10 mouse cellular contexts compared by ENCODE assay signal in the genomic region with DNA sequence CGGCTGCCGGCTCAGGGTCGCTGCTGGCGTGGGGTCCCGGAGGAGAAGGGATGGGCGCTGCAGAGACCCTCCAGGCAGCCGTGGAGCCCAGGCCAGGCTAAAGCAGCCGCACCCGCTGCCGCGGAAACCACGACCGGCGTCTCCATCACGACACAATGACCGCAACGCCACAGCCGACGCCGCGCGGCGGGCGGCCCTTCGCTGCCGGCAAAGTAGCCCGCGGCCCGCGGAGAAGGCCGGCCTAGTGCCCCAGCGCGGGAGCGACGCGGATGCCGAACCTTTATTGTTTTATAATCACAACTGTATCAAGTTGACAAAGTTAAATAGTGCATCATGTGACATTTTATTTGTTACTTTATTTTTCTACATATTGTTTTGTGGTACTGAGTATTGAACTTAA. TPM values are rescaled to one million over a fixed set of nuclear protein-coding genes. Genes with fewer than 3 reads are reported as not detected.
DNase-seq lines count a peak whose midpoint lies in the region; ATAC-seq and TF ChIP-seq lines count a peak whose summit lies in the region.
"Not testable (repeated sequence)": the region's sequence is repeated elsewhere in the genome, so short reads cannot be mapped to it uniquely, and the experiment has no call there.
"Had no signal": no experiment of that assay in that cellular context is flagged by ENCODE, and none has a peak within 500 bp of the region (broad histone marks: within the 10 kb centered on the region; RNA-seq: fewer than 3 reads in every experiment).

No protein-coding gene starts in this region.

- WGBS in embryonic facial prominence, embryonic 12.5 days: 1% methylated on average over 30 of the region's 37 CpGs
- 1% methylated on average over 30 of the region's 37 CpGs for WGBS in hindbrain, embryonic 13.5 days
- WGBS in liver, embryonic 16.5 days (ENCODE audit: insufficient replicate concordance): 4% methylated on average over 30 of the region's 37 CpGs
- WGBS in midbrain, postnatal 0 days: 3% methylated on average over 24 of the region's 37 CpGs
- WGBS in stomach, embryonic 14.5 days: 4% methylated on average over 30 of the region's 37 CpGs

- H3K4me1 ChIP-seq in embryonic facial prominence, embryonic 12.5 days; hindbrain, embryonic 13.5 days (replicated peaks); liver, embryonic 16.5 days (ENCODE audit: control insufficient read depth, low read depth, low read length); midbrain, postnatal 0 days (ENCODE audit: insufficient read depth, low read length); stomach, embryonic 14.5 days (ENCODE audit: control insufficient read depth, insufficient read depth, low read length): not testable (repeated sequence)

- H3K9me3 ChIP-seq in embryonic facial prominence, embryonic 12.5 days; hindbrain, embryonic 13.5 days; liver, embryonic 16.5 days (replicated peaks; ENCODE audit: control insufficient read depth, low read length); midbrain, postnatal 0 days (ENCODE audit: low read length); stomach, embryonic 14.5 days (ENCODE audit: control insufficient read depth, low read depth, low read length): not testable (repeated sequence)

- H3K9ac ChIP-seq in embryonic facial prominence, embryonic 12.5 days: peak overlapping the region; percentile 42; the same call in 1 of the 2 replicates
- H3K9ac ChIP-seq in hindbrain, embryonic 13.5 days: peak overlapping the region; percentile 61; the same call in 1 of the 2 replicates
- not testable (repeated sequence) for H3K9ac ChIP-seq in liver, embryonic 16.5 days (ENCODE audit: low read depth, low read length); midbrain, postnatal 0 days (replicated peaks; ENCODE audit: low read length, poor library complexity, severe bottlenecking); stomach, embryonic 14.5 days (replicated peaks; ENCODE audit: low read depth, low read length)

- peak; percentile 24 for DNase-seq in Muller cell, postnatal 12 days (ENCODE audit: inconsistent ontology term)
- DNase-seq in gastrocnemius, adult 2 months; midbrain, postnatal 0 days (ENCODE audit: low spot score): not testable (repeated sequence)
- DNase-seq in kidney, postnatal 10 days: peak; percentile 26

- intact Hi-C loops in gastrocnemius, adult 2 months (cut with DNase I): not testable (repeated sequence)

- not testable (repeated sequence) for ATAC-seq in embryonic facial prominence, embryonic 12.5 days (ENCODE audit: insufficient number of reproducible peaks, insufficient read depth, low FRiP score, low TSS enrichment); hindbrain, embryonic 13.5 days (ENCODE audit: low FRiP score); liver, embryonic 16.5 days (ENCODE audit: low read depth); midbrain, postnatal 0 days (ENCODE audit: low FRiP score); stomach, embryonic 14.5 days (ENCODE audit: insufficient number of reproducible peaks, insufficient read depth, low FRiP score, low read depth)

- H3K27me3 ChIP-seq in embryonic facial prominence, embryonic 12.5 days: peaks cover 31% of the 10 kb centered on the region
- peaks cover 33% of the 10 kb centered on the region for H3K27me3 ChIP-seq in hindbrain, embryonic 13.5 days
- peaks cover 33% of the 10 kb centered on the region for H3K27me3 ChIP-seq in liver, embryonic 16.5 days (ENCODE audit: control insufficient read depth, insufficient read depth, low read depth, low read length)
- H3K27me3 ChIP-seq in midbrain, postnatal 0 days (ENCODE audit: insufficient read depth, low read length); stomach, embryonic 14.5 days (ENCODE audit: control insufficient read depth, insufficient read depth, low read length): not testable (repeated sequence)

- not testable (repeated sequence) for H3K27ac ChIP-seq in embryonic facial prominence, embryonic 12.5 days; gastrocnemius, adult 2 months; hindbrain, embryonic 13.5 days; liver, embryonic 16.5 days (ENCODE audit: low read length); midbrain, postnatal 0 days (ENCODE audit: low read depth, low read length); stomach, embryonic 14.5 days (ENCODE audit: low read length)

- not testable (repeated sequence) for H3K36me3 ChIP-seq in embryonic facial prominence, embryonic 12.5 days; hindbrain, embryonic 13.5 days; liver, embryonic 16.5 days (ENCODE audit: control insufficient read depth, insufficient read depth); midbrain, postnatal 0 days (ENCODE audit: insufficient read depth, low read length); stomach, embryonic 14.5 days (ENCODE audit: control insufficient read depth, insufficient read depth, low read length)

- peak overlapping the region; percentile 54 for H3K4me2 ChIP-seq in embryonic facial prominence, embryonic 12.5 days (replicated peaks)
- H3K4me2 ChIP-seq in hindbrain, embryonic 13.5 days: peak overlapping the region; percentile 56
- peak overlapping the region; percentile 42 for H3K4me2 ChIP-seq in liver, embryonic 16.5 days (ENCODE audit: low read depth, low read length)
- peak overlapping the region; percentile 48 for H3K4me2 ChIP-seq in midbrain, postnatal 0 days (ENCODE audit: low read depth, low read length, poor library complexity, severe bottlenecking)
- H3K4me2 ChIP-seq in stomach, embryonic 14.5 days (replicated peaks; ENCODE audit: low read depth, low read length): peak overlapping the region; percentile 38

- H3K4me3 ChIP-seq in embryonic facial prominence, embryonic 12.5 days: peak overlapping the region; percentile 27
- H3K4me3 ChIP-seq in gastrocnemius, adult 2 months: peak overlapping the region; percentile 30
- peak overlapping the region; percentile 35 for H3K4me3 ChIP-seq in hindbrain, embryonic 13.5 days
- H3K4me3 ChIP-seq in liver, embryonic 16.5 days (ENCODE audit: low read depth, low read length): peak overlapping the region; percentile 17
- peak overlapping the region; percentile 31 for H3K4me3 ChIP-seq in midbrain, postnatal 0 days (ENCODE audit: low read depth, low read length)
- peak overlapping the region; percentile 23; the same call in 1 of the 2 replicates for H3K4me3 ChIP-seq in stomach, embryonic 14.5 days (ENCODE audit: low read depth, low read length)

- TF ChIP-seq CTCF in gastrocnemius, adult 2 months (IDR thresholded peaks at IDR 0.05); midbrain, postnatal 0 days (IDR thresholded peaks at IDR 0.05): not testable (repeated sequence)

RNA-seq across cellular contexts. Expression of gene Gm10647, which starts 9.1 kb away (rescaled TPM):
- 0.97 and 0.99 TPM in 2 replicates for polyA plus RNA-seq in embryonic facial prominence, embryonic 12.5 days (2016; fragmentation: Nextera tagmentation; extraction: Ambion mirVana)
- total RNA-seq in gastrocnemius, adult 2 months (2021): not detected
- 0.40 and 0.67 TPM in 2 replicates for polyA plus RNA-seq in hindbrain, embryonic 13.5 days (2015; fragmentation: Nextera tagmentation; extraction: Ambion mirVana)
- 0.32 and 0.42 TPM in 2 replicates for polyA plus RNA-seq in liver, embryonic 16.5 days (2015; fragmentation: Nextera tagmentation; extraction: Ambion mirVana)
- 0.60 and 1.1 TPM in 2 replicates for total RNA-seq in midbrain, postnatal 0 days (2014; rRNA removed)
- 0.17 and 0.18 TPM in 2 replicates for polyA plus RNA-seq in midbrain, postnatal 0 days (2015; fragmentation: Nextera tagmentation; extraction: Ambion mirVana)
- polyA plus RNA-seq in stomach, embryonic 14.5 days (2014; fragmentation: Nextera tagmentation; extraction: Ambion mirVana): 0.93 and 1.3 TPM in 2 replicates
- total RNA-seq: ES-E14 had no signal
- polyA plus RNA-seq: myocyte had no signal

RNA-seq across cellular contexts. Expression of gene Aph1b, which starts 10.7 kb away (rescaled TPM):
- 11.4 and 12.2 TPM in 2 replicates for polyA plus RNA-seq in embryonic facial prominence, embryonic 12.5 days (2016; fragmentation: Nextera tagmentation; extraction: Ambion mirVana)
- total RNA-seq in gastrocnemius, adult 2 months (2021): 1 to 10 TPM; 1.1 to 2.0 TPM
- polyA plus RNA-seq in hindbrain, embryonic 13.5 days (2015; fragmentation: Nextera tagmentation; extraction: Ambion mirVana): 22.5 and 23.2 TPM in 2 replicates
- polyA plus RNA-seq in liver, embryonic 16.5 days (2015; fragmentation: Nextera tagmentation; extraction: Ambion mirVana): 1.9 and 2.0 TPM in 2 replicates
- 25.3 and 31.3 TPM in 2 replicates for total RNA-seq in midbrain, postnatal 0 days (2014; rRNA removed)
- 15.1 and 15.5 TPM in 2 replicates for polyA plus RNA-seq in midbrain, postnatal 0 days (2015; fragmentation: Nextera tagmentation; extraction: Ambion mirVana)
- polyA plus RNA-seq in stomach, embryonic 14.5 days (2014; fragmentation: Nextera tagmentation; extraction: Ambion mirVana): 11.7 and 12.0 TPM in 2 replicates

RNA-seq across cellular contexts. Expression of gene Aph1c, which starts 28.6 kb away (rescaled TPM):
- 2.9 and 3.1 TPM in 2 replicates for polyA plus RNA-seq in embryonic facial prominence, embryonic 12.5 days (2016; fragmentation: Nextera tagmentation; extraction: Ambion mirVana)
- total RNA-seq in gastrocnemius, adult 2 months (2021): under 1 TPM; 0.31 to 0.51 TPM
- 4.0 and 5.4 TPM in 2 replicates for polyA plus RNA-seq in hindbrain, embryonic 13.5 days (2015; fragmentation: Nextera tagmentation; extraction: Ambion mirVana)
- 3.8 and 4.0 TPM in 2 replicates for polyA plus RNA-seq in liver, embryonic 16.5 days (2015; fragmentation: Nextera tagmentation; extraction: Ambion mirVana)
- 1.3 and 4.1 TPM in 2 replicates for total RNA-seq in midbrain, postnatal 0 days (2014; rRNA removed)
- 3.4 TPM in 2 replicates for polyA plus RNA-seq in midbrain, postnatal 0 days (2015; fragmentation: Nextera tagmentation; extraction: Ambion mirVana)
- 4.0 and 4.3 TPM in 2 replicates for polyA plus RNA-seq in stomach, embryonic 14.5 days (2014; fragmentation: Nextera tagmentation; extraction: Ambion mirVana)
